Mouse (Mus musculus): Measurements from ENCODE around the gene CN725425. TPM values are rescaled to one million over a fixed set of nuclear protein-coding genes. Genes with fewer than 3 reads are reported as not detected.

The CN725425 gene
- not detected for polyA plus RNA-seq (2017; shearing (Covaris generic))

GRCm38 (mm10) chr15:91199256-91199905, at the start of gene CN725425:
Gene CN725425 (plus strand): TSS chr15:91199494.

GRCm38 (mm10) chr15:91191412-91192222, 7.7 kb upstream of the CN725425 start, which contains the start of gene Abcd2:
Gene Abcd2 (minus strand): TSS chr15:91191799.

Other genes starting within 250 kb of the CN725425 start
- gene Kif21a, start 149.5 kb upstream of the CN725425 start, polyA plus RNA-seq (2017; shearing (Covaris generic)), result not detected
- 0.32 TPM for gene Abcd2, start 7.7 kb upstream of the CN725425 start, polyA plus RNA-seq (2017; shearing (Covaris generic))

Data from activated CD4-positive, CD25-positive, alpha-beta regulatory T cell, adult 9 weeks (primary cell).